Mouse (Mus musculus) lung, postnatal 25 days (tissue): ENCODE results near the gene Dclk2.

Experiments
- DNase-seq: peaks from one replicate; pipeline ENCODE4 v3.0.0; 2022; ENCODE audit warnings: low spot score

Dclk2 gene

GRCm38 (mm10) chr3:86758727-86759126, 161.9 kb downstream of the Dclk2 start:
- no peak for DNase-seq

DNA sequence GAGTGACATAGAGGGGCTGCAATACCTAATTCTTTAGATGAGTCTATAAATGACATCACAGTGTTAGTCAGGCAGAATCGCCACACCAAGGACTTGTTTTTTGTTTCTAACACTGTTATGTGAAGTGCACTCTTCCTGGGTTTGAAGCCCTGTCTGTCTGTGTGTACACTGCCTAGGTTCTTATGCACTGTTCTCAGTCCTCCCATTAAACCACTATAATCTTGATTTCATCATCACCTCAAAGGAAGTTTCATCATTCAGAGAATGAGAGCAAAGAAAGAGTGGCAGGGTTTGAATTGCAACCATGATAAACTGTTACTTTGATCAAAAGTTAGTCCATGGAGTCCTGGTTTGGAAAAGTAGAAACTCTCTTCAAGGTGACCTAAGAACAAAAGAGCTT, 164.1 kb downstream of the Dclk2 start:
- no peak for DNase-seq

- DNase-seq: no peak
Measured at GRCm38 (mm10) chr3:86754595-86755557, 165.8 kb downstream of the Dclk2 start.

- DNase-seq: no peak
Measured at GRCm38 (mm10) chr3:86754178-86754577, 166.5 kb downstream of the Dclk2 start.

- no peak for DNase-seq
Measured at GRCm38 (mm10) chr3:86750652-86751051, 170.0 kb downstream of the Dclk2 start.

DNA sequence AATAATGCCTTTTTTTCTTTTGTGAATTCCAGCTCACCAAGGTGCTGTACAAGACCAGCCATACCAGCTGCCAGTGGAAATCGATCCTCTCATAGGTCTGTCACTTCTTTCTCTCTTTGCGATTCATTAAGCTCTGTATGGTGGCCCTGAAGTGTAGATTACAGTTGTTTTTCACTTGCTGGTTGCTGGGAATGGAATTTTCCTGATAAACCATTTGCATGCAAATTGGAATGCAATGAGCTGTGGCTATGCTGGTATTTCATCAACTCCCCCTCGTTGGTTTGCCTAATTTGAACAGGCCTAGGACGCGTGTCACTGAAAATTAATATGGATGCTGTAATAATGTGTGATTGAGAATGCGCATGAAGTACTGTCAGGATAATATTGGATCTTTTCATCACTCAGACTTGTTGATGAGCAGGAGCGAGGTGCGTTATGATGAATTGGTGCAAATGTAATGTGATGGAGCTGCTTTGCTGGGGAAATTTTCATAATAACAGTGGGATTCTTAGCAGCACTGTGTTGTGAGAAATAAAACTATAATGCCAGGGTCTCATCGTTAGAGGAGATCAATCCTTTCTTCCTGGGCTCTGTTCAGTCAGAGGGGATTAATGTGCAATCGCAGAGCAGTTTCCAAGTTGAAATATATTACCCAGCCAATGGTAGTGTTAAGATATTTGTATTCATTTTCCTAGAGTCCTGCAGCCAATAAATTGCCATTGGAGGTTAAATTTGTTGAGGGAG, 174.7 kb downstream of the Dclk2 start:
- DNase-seq: no peak

DNA sequence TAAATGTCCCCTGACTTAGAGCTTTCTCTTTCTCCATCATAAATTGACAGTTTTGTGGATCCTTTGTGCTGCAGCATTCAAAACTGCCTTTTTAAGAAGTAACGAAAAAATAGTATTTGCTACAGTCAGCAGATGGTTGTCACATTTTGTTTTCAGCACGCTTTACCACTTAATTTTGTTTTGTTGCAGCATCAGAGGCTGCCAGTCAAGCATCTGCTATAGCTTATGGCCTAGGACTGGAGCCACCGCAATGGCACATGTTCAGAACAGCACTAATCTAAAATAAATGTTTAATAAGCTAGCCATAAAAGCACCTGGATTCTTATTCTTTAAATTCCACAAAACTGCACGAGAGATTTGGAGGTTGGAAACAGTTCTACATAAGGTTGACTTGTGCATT, 175.3 kb downstream of the Dclk2 start:
- no peak for DNase-seq

DNA sequence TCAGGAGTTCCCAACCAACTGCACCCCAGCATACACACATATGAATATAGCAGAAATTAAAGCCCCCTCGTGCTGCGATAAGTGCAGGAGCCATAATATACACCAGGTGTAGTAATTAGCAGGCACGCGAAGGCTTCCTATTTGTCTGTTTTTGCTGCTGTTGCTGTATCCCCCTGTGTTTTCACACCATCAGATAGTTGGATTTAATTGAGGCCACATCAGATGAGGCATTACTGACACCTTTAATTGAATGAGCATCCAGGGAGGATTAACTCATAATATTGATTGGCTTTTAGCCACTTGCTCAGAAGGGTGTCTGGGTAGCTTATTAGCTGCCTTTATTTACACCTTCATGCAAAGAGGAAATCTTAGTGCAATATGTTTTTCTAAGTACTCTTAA, 180.9 kb downstream of the Dclk2 start:
- no peak for DNase-seq

DNA sequence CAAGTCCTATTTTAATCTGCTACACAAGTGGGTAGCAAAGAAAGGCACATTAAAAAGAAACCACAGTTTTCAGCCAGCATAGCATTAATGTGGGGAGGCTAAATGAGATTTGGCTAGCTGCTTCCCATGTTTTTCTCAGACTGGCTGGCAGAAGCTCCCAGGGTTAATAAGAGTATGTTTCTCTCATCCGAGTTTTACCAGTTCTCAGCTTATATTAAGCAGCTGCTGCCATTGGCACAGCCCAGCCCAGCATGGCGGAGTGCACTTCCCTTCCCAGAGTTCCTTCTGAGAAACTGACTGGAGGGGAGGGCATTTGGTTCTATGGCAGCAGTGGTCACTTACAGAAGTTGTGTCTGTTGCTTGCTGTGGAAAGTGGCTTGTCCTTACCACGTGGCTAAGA, 181.8 kb downstream of the Dclk2 start:
- DNase-seq: no peak
